Mouse (Mus musculus) CH12.LX (cell line): ENCODE measurements around the gene Ndufa6. TPM values are rescaled to one million over a fixed set of nuclear protein-coding genes. Genes with fewer than 3 reads are reported as not detected.

ENCODE experiments used
- DNase-seq: peaks from one replicate; pipeline ENCODE4 v3.0.0-alpha.2; 2013; ENCODE audit errors: extremely low read depth
- H3K27ac ChIP-seq: 2 replicates; pipeline ENCODE4 v1.5.1; 2012; ENCODE audit warnings: low read depth, mild to moderate bottlenecking, control low read depth, moderate library complexity; ENCODE audit not compliant: insufficient read depth
- H3K27me3 ChIP-seq: replicated peaks from 2 replicates; pipeline ENCODE3; 2012; ENCODE audit warnings: inconsistent platforms
- H3K36me3 ChIP-seq, 2 experiments: replicated peaks in 1 of 2; 2 replicates each; pipeline versions ENCODE3 to v1.6.1; 2012; ENCODE audit warnings: inconsistent platforms in 1 of 2, low read length in 1 of 2, mild to moderate bottlenecking in 1 of 2, mixed read lengths in 1 of 2, moderate library complexity in 1 of 2; ENCODE audit not compliant: control insufficient read depth in 1 of 2, insufficient read depth in 1 of 2
- H3K4me1 ChIP-seq, 2 experiments: 2 replicates each; pipeline ENCODE4 v1.6.1; 2012; ENCODE audit warnings: inconsistent platforms in 1 of 2, moderate library complexity in 1 of 2; ENCODE audit not compliant: insufficient read depth in 2 of 2, control insufficient read depth in 1 of 2
- H3K4me2 ChIP-seq: 2 replicates; pipeline ENCODE4 v1.6.1; 2012; ENCODE audit warnings: low read depth, mild to moderate bottlenecking, control low read depth; ENCODE audit not compliant: poor library complexity, insufficient read depth, severe bottlenecking
- H3K4me3 ChIP-seq, 3 experiments: fragments of 150-350 bp in 1 of 3; sonication (generic) in 1 of 3; replicated peaks in 1 of 3; 2 replicates each; pipeline versions ENCODE3 to v1.5.1; 2011 to 2012; ENCODE audit warnings: low read depth in 2 of 3, low read length in 2 of 3, mild to moderate bottlenecking in 2 of 3, moderate library complexity in 2 of 3, control low read depth in 1 of 3, improper control_type of control experiment in 1 of 3, inconsistent platforms in 1 of 3, mixed read lengths in 1 of 3; ENCODE audit not compliant: poor library complexity in 1 of 3
- H3K79me2 ChIP-seq: replicated peaks from 2 replicates; pipeline ENCODE4 v1.6.1; 2012; ENCODE audit warnings: mild to moderate bottlenecking, moderate library complexity; ENCODE audit not compliant: control insufficient read depth, poor library complexity, insufficient read depth, severe bottlenecking; ENCODE audit errors: extremely low read depth
- H3K9ac ChIP-seq: 2 replicates; pipeline ENCODE4 v1.6.1; 2012; ENCODE audit warnings: low read depth, mild to moderate bottlenecking, control low read depth, moderate library complexity; ENCODE audit not compliant: insufficient read depth
- H3K9me3 ChIP-seq: replicated peaks from 2 replicates; pipeline ENCODE3; 2012; ENCODE audit warnings: low read length, inconsistent platforms, mixed read lengths
- BHLHE40 ChIP-seq: IDR thresholded peaks from 2 replicates; pipeline ENCODE4 v1.6.1; 2011; ENCODE audit warnings: mild to moderate bottlenecking, low read depth, low read length, improper control_type of control experiment
- CHD2 ChIP-seq: IDR thresholded peaks from 2 replicates; pipeline ENCODE4 v1.6.1; 2011; ENCODE audit warnings: low read length, improper control_type of control experiment
- E2F4 ChIP-seq: IDR thresholded peaks from 2 replicates; pipeline ENCODE4 v1.6.1; 2011; ENCODE audit warnings: low read depth, low read length, improper control_type of control experiment; ENCODE audit not compliant: insufficient replicate concordance
- ELF1 ChIP-seq: IDR thresholded peaks from 2 replicates; pipeline ENCODE4 v1.6.1; 2014; ENCODE audit warnings: low read depth, mild to moderate bottlenecking, inconsistent platforms, low read length, improper control_type of control experiment
- GABPA ChIP-seq: IDR thresholded peaks from 2 replicates; pipeline ENCODE4 v1.6.1; 2012; ENCODE audit warnings: low read depth, low read length, improper control_type of control experiment, inconsistent platforms; ENCODE audit not compliant: insufficient replicate concordance
- IRF4 ChIP-seq: IDR thresholded peaks from 2 replicates; pipeline ENCODE4 v1.6.1; 2014; ENCODE audit warnings: low read depth, mild to moderate bottlenecking, inconsistent platforms, low read length, improper control_type of control experiment
- MAFK ChIP-seq: IDR thresholded peaks from 2 replicates; pipeline ENCODE4 v1.6.1; 2011; ENCODE audit warnings: low read length, improper control_type of control experiment; ENCODE audit not compliant: insufficient replicate concordance
- MAX ChIP-seq: IDR thresholded peaks from 2 replicates; pipeline ENCODE4 v1.6.1; 2011; ENCODE audit warnings: low read length, improper control_type of control experiment
- MAZ ChIP-seq: IDR thresholded peaks from 2 replicates; pipeline ENCODE4 v1.6.1; 2012; ENCODE audit warnings: low read depth, mild to moderate bottlenecking, inconsistent platforms, low read length, improper control_type of control experiment, moderate library complexity
- MEF2A ChIP-seq: IDR thresholded peaks from 2 replicates; pipeline ENCODE4 v1.6.1; 2014; ENCODE audit warnings: low read depth, mild to moderate bottlenecking, inconsistent platforms, low read length, improper control_type of control experiment, borderline replicate concordance
- MYC ChIP-seq: IDR thresholded peaks from 2 replicates; pipeline ENCODE4 v1.6.1; 2011; ENCODE audit warnings: low read depth, mild to moderate bottlenecking, improper control_type of control experiment, low read length
- NELFE ChIP-seq: IDR thresholded peaks from 2 replicates; pipeline ENCODE4 v1.6.1; 2011; ENCODE audit warnings: low read depth, low read length, improper control_type of control experiment
- PAX5 ChIP-seq: IDR thresholded peaks from 2 replicates; pipeline ENCODE4 v1.6.1; 2012; ENCODE audit warnings: low read length, inconsistent platforms, mixed read lengths
- RAD21 ChIP-seq: IDR thresholded peaks from 2 replicates; pipeline ENCODE4 v1.6.1; 2011; ENCODE audit warnings: low read depth, mild to moderate bottlenecking, low read length, improper control_type of control experiment, moderate library complexity
- RCOR1 ChIP-seq: conservative IDR thresholded peaks from 2 replicates; pipeline ENCODE4 v1.6.1; 2012; ENCODE audit warnings: low read depth, mild to moderate bottlenecking, inconsistent platforms, low read length, improper control_type of control experiment
- SIN3A ChIP-seq: IDR thresholded peaks from 2 replicates; pipeline ENCODE4 v1.6.1; 2012; ENCODE audit warnings: low read length, improper control_type of control experiment, inconsistent platforms
- TBP ChIP-seq: conservative IDR thresholded peaks from 2 replicates; pipeline ENCODE4 v1.6.1; 2011; ENCODE audit warnings: low read depth, low read length, improper control_type of control experiment
- ZC3H11A ChIP-seq: IDR thresholded peaks from 2 replicates; pipeline ENCODE4 v1.6.1; 2012; ENCODE audit warnings: low read depth, mild to moderate bottlenecking, inconsistent platforms, low read length, improper control_type of control experiment
- ZKSCAN1 ChIP-seq: IDR thresholded peaks from 2 replicates; pipeline ENCODE4 v1.6.1; 2012; ENCODE audit warnings: low read depth, inconsistent platforms, low read length, improper control_type of control experiment, borderline replicate concordance
- ZMIZ1 ChIP-seq: IDR thresholded peaks from 2 replicates; pipeline ENCODE4 v1.6.1; 2012; ENCODE audit warnings: low read depth, mild to moderate bottlenecking, inconsistent platforms, low read length, improper control_type of control experiment
- ZNF384 ChIP-seq: IDR thresholded peaks from 2 replicates; pipeline ENCODE4 v1.6.1; 2012; ENCODE audit warnings: low read depth, low read length, improper control_type of control experiment, inconsistent platforms
- dilution Hi-C: fragments of 300-500 bp; cut with MboI; formaldehyde crosslinking; loops from 2 replicates; pipeline ENCODE4 v1.14.3; 2020; ENCODE audit warnings: low sequenced_read_pairs; ENCODE audit not compliant: extremely low pct_unique_long_range_greater_than_20kb, extremely low pct_ligation_motif_present
- in situ Hi-C: fragments of 300-500 bp; cut with MboI; formaldehyde crosslinking; loops from 3 replicates; pipeline ENCODE4 v1.14.3; 2019; ENCODE audit warnings: low sequenced_read_pairs, low pct_ligation_motif_present, low pct_unique_long_range_greater_than_20kb, mixed read lengths
- polyA plus RNA-seq: library from polyadenylated mRNA; unstranded; fragments of >175 nt; gene quantifications from 2 replicates; pipeline ENCODE4 v1.2.1, GENCODE M21; 2012; ENCODE audit warnings: low read depth; ENCODE audit not compliant: insufficient read length
- total RNA-seq, 2 experiments: library from RNA; depleted of rRNA; stranded (reverse); fragments of 300-350 nt in 1 of 2; fragments of >200 nt in 1 of 2; gene quantifications; 2 replicates each; pipeline ENCODE4 v1.2.3; 2012 to 2014

The Ndufa6 gene
- total and polyA plus RNA-seq, 3 experiments, result 87.3 to 279 (median 222) TPM

DNA sequence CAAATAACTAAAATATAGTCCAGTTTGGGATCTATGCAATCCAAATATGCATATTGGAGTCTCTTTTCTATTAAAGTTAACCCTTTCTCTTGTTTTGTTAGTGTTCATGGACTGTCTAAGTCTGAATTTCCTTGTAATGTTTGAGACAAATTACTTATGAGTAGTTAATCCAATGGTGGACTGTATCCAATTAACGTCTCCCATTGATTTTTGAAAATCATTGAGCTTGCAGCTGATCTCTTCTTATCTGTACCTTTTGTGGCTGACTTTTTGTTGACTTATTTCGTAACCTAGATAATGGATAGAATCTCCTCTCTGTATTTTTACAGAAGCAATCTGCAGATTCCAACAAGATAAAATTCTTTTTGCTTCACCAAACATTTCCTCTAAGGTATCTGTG is 28.3 kb upstream of the Ndufa6 start:
- Histone ChIP-seq H3K36me3 (no peaks in the 10 kb centered on the region), H3K4me1 (peaks cover 6 to 13% of the 10 kb centered on the region in 2 experiments), H3K9me3 (no peaks in the 10 kb centered on the region), H3K27me3 (peaks cover 84% of the 10 kb centered on the region), H3K4me3 (no peak overlapping the region), H3K27ac (no peak overlapping the region), H3K79me2 (no peaks in the 10 kb centered on the region), H3K9ac (no peak overlapping the region), H3K4me2 (no peak overlapping the region)
- no peak for TF ChIP-seq ELF1
- TF ChIP-seq E2F4, result no peak
- TF ChIP-seq RAD21, result no peak
- TF ChIP-seq IRF4, result no peak
- TF ChIP-seq GABPA, result no peak
- TF ChIP-seq CHD2, result no peak
- no peak for TF ChIP-seq PAX5
- no peak for TF ChIP-seq SIN3A
- no peak for TF ChIP-seq ZMIZ1
- no peak for TF ChIP-seq NELFE
- no peak for TF ChIP-seq MAX
- no peak for TF ChIP-seq BHLHE40
- no peak for TF ChIP-seq TBP
- TF ChIP-seq ZC3H11A, result no peak
- in situ Hi-C loops, result no loop called here
- dilution Hi-C loops, result no loop called here
- DNase-seq, result no peak

DNA sequence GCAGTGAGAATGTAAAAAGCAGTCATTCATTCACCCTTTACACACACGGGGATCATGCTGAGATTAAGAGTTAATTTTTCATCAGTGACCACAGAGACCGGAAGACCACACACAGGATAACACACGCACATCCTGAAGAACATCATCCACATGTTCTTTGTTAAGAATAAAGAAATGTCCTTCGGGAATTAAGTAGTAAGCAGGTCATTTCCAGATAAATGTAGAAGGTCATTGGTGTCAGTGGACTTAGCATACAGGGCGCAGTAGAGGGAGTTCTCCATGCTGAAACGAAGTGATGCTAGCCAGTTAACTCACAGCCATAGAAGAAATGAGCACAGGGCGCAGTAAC is 26.6 kb upstream of the Ndufa6 start:
- peak overlapping the region; percentile 82 for H3K4me2 ChIP-seq
- H3K4me3 ChIP-seq, result peak overlapping the region in 2 of 3 experiments; percentile 12 to 39
- peaks cover 6 to 13% of the 10 kb centered on the region in 2 experiments for H3K4me1 ChIP-seq
- in situ Hi-C loops (no loop called here), dilution Hi-C loops (no loop called here)
- no peaks in the 10 kb centered on the region for H3K36me3 ChIP-seq
- no peak for TF ChIP-seq MAZ
- TF ChIP-seq ZNF384, result no peak
- no peak for TF ChIP-seq ELF1
- TF ChIP-seq NELFE, result no peak
- no peak for TF ChIP-seq E2F4
- no peak for TF ChIP-seq MEF2A
- no peak for TF ChIP-seq MAFK
- TF ChIP-seq ZKSCAN1, result no peak
- no peak for TF ChIP-seq RAD21
- TF ChIP-seq RCOR1, result no peak
- no peak for TF ChIP-seq CHD2
- TF ChIP-seq MYC, result no peak
- no peak for TF ChIP-seq ZC3H11A
- TF ChIP-seq GABPA, result no peak
- H3K27ac ChIP-seq, result no peak overlapping the region
- no peak overlapping the region for H3K9ac ChIP-seq
- no peaks in the 10 kb centered on the region for H3K79me2 ChIP-seq
- no peak for DNase-seq
- H3K27me3 ChIP-seq, result peaks cover 93% of the 10 kb centered on the region
- H3K9me3 ChIP-seq, result no peaks in the 10 kb centered on the region
